Mouse (Mus musculus): ENCODE measurements around the gene Cyb561d1. TPM values are rescaled to one million over a fixed set of nuclear protein-coding genes. Genes with fewer than 3 reads are reported as not detected.
A peak's percentile ranks its signal among the peaks of the same experiment; 100 is the strongest.

Cyb561d1 gene
- total RNA-seq, 4 experiments from 2014 or later, result 3.0 to 3.8 (median 3.4) TPM

- DNase-seq (ENCODE audit: low spot score in 2 of 2), result peak; percentile 71 to 76
These were observed 2.8 kb upstream of the Cyb561d1 start for GRCm38 (mm10) chr3:108203621-108204325.

- DNase-seq (ENCODE audit: low spot score in 2 of 2), result no peak
These were observed 2.2 kb upstream of the Cyb561d1 start for GRCm38 (mm10) chr3:108203212-108203611.

- DNase-seq (ENCODE audit: low spot score in 2 of 2), result no peak
These were observed 1.5 kb upstream of the Cyb561d1 start for GRCm38 (mm10) chr3:108202506-108202905.

- no peak for DNase-seq (ENCODE audit: low spot score in 2 of 2)
These were observed 1.8 kb downstream of the Cyb561d1 start for GRCm38 (mm10) chr3:108199231-108199630.

GRCm38 (mm10) chr3:108197066-108197497, 3.9 kb downstream of the Cyb561d1 start:
- DNase-seq (ENCODE audit: low spot score in 2 of 2), result no peak

GRCm38 (mm10) chr3:108195941-108196590, 4.9 kb downstream of the Cyb561d1 start:
- DNase-seq (ENCODE audit: low spot score in 2 of 2), result no peak

- DNase-seq (ENCODE audit: low spot score in 2 of 2), result no peak
These were observed 5.7 kb downstream of the Cyb561d1 start for GRCm38 (mm10) chr3:108195287-108195686.

GRCm38 (mm10) chr3:108193686-108194085, 7.3 kb downstream of the Cyb561d1 start:
- DNase-seq (ENCODE audit: low spot score in 2 of 2), result no peak

GRCm38 (mm10) chr3:108189897-108190296, 11.1 kb downstream of the Cyb561d1 start:
- DNase-seq (ENCODE audit: low spot score in 2 of 2), result no peak

- DNase-seq (ENCODE audit: low spot score in 2 of 2), result no peak
These were observed 12.1 kb downstream of the Cyb561d1 start for GRCm38 (mm10) chr3:108188716-108189490.

- no peak for DNase-seq (ENCODE audit: low spot score in 2 of 2)
These were observed 13.8 kb downstream of the Cyb561d1 start for GRCm38 (mm10) chr3:108187111-108187795.

GRCm38 (mm10) chr3:108186098-108187047, 14.6 kb downstream of the Cyb561d1 start, which contains the start of gene Amigo1:
Amigo1 (plus strand) TSS chr3:108186335.
- no peak for DNase-seq (ENCODE audit: low spot score in 2 of 2)

GRCm38 (mm10) chr3:108185460-108186097, 15.4 kb downstream of the Cyb561d1 start:
- DNase-seq (ENCODE audit: low spot score in 2 of 2), result no peak

- DNase-seq (ENCODE audit: low spot score in 2 of 2), result no peak
These were observed 16.3 kb downstream of the Cyb561d1 start for GRCm38 (mm10) chr3:108184742-108185141.

- DNase-seq (ENCODE audit: low spot score in 2 of 2), result no peak
These were observed 20.5 kb downstream of the Cyb561d1 start for GRCm38 (mm10) chr3:108180514-108180913.

- DNase-seq (ENCODE audit: low spot score in 2 of 2), result no peak
These were observed 22.0 kb downstream of the Cyb561d1 start for GRCm38 (mm10) chr3:108178756-108179715.

- DNase-seq (ENCODE audit: low spot score in 2 of 2), result no peak
These were observed 26.1 kb downstream of the Cyb561d1 start for GRCm38 (mm10) chr3:108174672-108175531.

GRCm38 (mm10) chr3:108169199-108169598, 31.8 kb downstream of the Cyb561d1 start:
- no peak for DNase-seq (ENCODE audit: low spot score in 2 of 2)
